Mouse (Mus musculus) lung, postnatal 0 days (tissue): ENCODE measurements around the gene Grb10.

Experiments
- CTCF ChIP-seq: IDR thresholded peaks from 2 replicates; pipeline ENCODE4 v1.5.1; 2016; ENCODE audit warnings: antibody characterized with exemption, mild to moderate bottlenecking
- EP300 ChIP-seq: IDR thresholded peaks from 2 replicates; pipeline ENCODE4 v1.6.1; 2016; ENCODE audit warnings: antibody characterized with exemption, mild to moderate bottlenecking, control low read depth

- TF ChIP-seq CTCF, result no peak
- no peak for TF ChIP-seq EP300
Observed at GRCm38 (mm10) chr11:11932102-11932789, 106.2 kb downstream of the Grb10 start.
